Mouse (Mus musculus) yolk sac, embryonic 10.5 days (tissue): Measurements from ENCODE around the gene Tns1.

Experiments used
- DNase-seq: peaks from one replicate; pipeline ENCODE4 v3.0.0-alpha.2; 2017; ENCODE audit warnings: low spot score

The Tns1 gene

GRCm38 (mm10) chr1:73930411-73931134, 193.7 kb downstream of the Tns1 start:
- peak; percentile 82 for DNase-seq

DNA sequence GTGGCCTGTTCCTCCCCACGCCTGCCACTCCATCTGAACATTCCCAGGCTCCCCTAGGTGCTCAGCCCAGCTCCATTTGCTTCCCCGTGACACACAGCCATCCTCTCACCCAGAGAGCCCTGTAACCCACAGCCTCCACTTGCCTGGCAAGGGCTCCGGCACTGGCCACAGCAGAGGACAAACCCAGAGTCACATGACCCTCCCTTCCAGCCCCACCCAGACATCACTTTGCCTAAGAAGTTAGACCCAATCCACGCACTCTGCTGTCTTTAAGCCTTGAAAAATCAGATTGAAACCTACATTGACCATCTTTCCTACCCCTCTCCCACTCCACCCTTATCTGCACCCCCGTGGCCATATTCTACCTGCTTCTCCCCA, 194.3 kb downstream of the Tns1 start:
- no peak for DNase-seq

DNA sequence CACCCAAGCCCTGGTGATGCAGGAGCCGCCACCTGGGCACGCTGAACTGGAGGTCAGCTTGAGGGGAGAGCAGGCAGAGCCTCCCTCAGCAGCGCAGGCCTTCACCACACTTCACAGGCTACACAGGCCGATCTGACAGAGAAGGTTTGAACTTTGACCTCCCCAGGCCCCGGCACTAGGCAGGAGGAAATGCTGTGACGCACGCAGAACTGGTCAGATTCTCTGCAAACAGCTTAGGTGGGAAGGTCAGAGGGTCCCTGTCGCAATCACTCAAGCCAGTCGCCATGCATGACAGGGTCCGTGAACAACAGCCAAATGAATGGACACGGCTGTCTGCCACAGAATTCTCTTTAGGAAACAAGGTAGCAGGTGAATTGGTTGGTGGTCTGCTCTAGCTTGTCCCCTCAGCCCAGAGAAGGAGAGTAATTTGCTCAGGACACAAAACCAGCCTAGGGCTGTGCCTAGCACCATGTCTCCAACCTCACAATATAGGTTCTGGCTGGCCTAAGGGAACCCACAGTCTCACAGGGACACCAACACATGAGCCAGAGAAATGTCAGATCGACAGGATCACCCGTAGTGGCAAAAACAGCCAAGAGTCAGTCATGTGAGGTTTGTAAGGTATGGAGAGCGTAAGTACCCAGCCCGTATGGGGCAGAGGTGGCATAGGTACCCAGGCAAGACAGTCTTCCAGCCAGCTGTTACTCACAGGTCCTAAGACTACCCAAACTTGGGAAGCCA, 194.9 kb downstream of the Tns1 start:
- peak; percentile 89 for DNase-seq

GRCm38 (mm10) chr1:73928385-73928784, 195.9 kb downstream of the Tns1 start:
- no peak for DNase-seq

DNA sequence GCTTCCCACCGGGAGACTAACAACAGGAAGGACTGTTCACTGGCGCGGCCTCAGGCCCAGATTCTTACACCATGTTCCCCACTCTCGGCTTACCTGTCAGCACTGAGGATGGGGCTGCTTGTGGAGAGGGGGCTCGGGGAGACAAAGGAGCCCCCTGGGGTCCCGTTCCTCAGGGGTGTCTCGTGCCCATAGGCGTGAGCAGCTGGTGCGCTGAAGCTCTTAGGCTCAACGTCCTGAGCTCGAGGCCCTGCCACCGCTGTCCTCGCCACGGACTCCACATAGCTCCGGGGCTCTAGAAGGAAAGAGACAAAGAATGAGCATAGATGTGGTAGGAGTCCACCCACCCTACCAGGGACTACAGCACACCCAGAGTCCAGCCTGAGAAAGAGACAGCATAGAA, 196.4 kb downstream of the Tns1 start:
- no peak for DNase-seq

DNA sequence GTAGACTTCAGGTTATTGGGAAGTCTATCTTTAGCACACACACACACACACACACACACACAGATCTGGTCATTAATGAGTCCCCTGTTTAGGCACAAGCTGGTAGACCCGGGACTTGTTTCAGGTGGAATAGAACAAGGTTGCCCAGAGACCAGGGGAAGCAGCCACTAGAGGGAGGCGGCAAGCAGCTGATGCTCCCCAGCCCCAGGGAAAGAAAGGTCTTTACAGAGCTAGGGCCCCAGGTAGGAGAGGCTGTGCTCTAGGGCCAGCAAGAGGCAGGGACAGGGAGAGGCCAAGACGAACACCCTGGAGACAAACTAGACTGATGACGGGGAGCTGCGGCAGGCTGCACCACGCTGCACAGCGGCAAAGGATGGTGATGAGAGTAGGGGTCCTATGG, 198.0 kb downstream of the Tns1 start:
- no peak for DNase-seq

GRCm38 (mm10) chr1:73924871-73925610, 199.2 kb downstream of the Tns1 start:
- no peak for DNase-seq

- no peak for DNase-seq
Observed at GRCm38 (mm10) chr1:73924210-73924609, 200.0 kb downstream of the Tns1 start.

GRCm38 (mm10) chr1:73923185-73923584, 201.1 kb downstream of the Tns1 start:
- DNase-seq, result no peak

GRCm38 (mm10) chr1:73920701-73921100, 203.5 kb downstream of the Tns1 start:
- no peak for DNase-seq

GRCm38 (mm10) chr1:73919909-73920308, 204.3 kb downstream of the Tns1 start:
- DNase-seq, result no peak

GRCm38 (mm10) chr1:73918001-73918400, 206.2 kb downstream of the Tns1 start:
- DNase-seq, result no peak

DNA sequence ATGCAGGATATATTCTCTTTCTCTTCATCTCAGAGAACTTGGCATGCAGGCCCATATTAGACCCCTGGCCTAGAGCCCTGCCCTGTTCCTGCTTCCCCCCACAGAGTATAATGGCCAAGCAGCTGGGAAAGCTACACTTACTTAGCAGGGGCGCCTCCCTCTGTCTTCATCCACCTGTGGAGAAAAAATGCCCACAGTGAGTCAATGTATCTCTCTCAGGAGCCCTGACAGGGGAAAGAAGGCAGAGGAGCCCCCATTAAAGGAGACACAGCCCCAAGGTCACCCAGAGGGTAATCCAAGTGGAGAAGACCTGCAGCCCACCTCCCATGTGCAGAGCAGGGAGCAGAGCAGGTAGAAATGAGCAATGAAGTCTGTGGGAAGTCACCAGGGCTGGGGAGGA, 208.0 kb downstream of the Tns1 start:
- no peak for DNase-seq

DNA sequence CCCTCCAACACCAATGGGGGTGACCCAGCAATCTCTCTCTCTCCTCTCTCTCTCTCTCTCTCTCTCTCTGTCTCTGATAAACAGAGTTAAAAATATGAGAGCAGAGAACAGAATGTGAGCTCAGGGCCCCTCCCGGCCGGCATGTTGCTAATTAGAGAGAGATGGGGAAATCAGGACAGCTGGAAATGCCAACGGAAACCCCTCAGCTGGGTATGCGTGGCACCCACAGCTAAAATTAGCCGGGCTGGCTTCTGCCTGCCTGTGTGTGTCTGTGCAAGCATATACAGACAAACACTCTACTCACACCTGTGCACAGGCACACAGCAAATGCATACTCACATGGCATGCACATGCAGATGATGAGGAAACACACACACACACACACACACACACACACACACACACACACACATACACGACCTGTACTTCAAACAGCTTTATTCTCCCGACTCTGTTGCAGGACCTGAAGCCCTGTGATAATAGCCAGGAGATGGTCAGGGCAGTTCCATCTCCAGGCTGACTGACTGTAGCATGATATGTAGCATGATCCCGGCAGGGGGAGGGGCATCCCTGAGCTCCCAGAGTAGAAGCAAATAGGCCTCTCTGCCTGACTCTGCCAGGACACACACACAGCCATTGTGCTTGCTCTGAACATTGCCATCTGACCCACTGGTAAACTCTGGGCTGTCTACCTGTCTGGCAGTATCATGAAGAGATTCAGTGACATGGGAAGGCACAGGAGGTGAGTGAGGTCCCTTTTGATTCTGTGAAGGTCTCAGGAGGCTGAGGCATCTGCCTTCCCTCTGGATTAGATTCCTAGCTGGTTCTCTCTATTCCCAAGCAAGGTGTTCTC, 208.8 kb downstream of the Tns1 start:
- no peak for DNase-seq

- DNase-seq, result no peak
Observed at GRCm38 (mm10) chr1:73914076-73914475, 210.2 kb downstream of the Tns1 start.

GRCm38 (mm10) chr1:73913071-73914005, 210.9 kb downstream of the Tns1 start:
- no peak for DNase-seq

DNA sequence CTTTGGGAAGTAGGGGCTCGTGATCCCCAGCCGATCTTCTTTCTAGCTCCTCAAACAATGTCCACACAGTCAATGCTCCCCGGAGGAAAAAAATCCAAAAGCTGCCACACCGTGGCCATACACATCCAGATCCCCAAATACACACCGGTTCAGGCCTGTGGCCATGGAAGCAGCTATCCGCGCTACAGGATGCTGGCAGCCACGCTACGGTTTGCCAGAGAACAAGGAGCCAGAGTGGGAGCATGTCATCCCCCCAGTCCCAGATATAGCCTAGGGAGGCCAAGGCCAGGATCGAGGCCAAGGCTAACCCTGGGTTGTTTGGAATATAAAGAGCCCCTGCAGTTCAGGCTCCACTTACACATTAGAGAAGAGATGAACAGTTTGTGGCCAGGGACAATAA, 211.8 kb downstream of the Tns1 start:
- DNase-seq, result no peak

GRCm38 (mm10) chr1:73911981-73912380, 212.3 kb downstream of the Tns1 start:
- no peak for DNase-seq

- DNase-seq, result no peak
Observed at GRCm38 (mm10) chr1:73910701-73911100, 213.5 kb downstream of the Tns1 start.

DNA sequence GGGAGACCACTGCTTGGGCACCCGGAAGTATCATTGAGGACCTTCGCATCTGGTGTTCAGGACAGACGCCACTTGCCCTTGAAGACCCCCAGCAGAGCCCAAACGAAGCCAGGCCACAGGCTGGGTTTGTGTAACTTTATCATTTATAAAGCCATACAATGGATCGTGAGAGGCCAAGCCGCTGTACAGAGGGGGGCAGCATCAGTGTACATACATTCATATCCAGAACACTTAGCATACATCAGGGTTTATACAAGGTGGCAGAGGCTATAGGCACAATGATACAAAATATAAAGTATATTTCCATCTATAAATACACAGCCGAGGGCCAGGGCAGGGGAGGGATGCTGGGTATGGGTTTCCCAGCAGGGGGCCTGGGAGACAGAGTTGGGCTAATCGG, 214.1 kb downstream of the Tns1 start:
- no peak for DNase-seq
